Comparison of ENCODE assay signal across 12 mouse cellular contexts in genomic region chr2:128140183-128140582, GRCm38 (mm10). TPM values are rescaled to one million over a fixed set of nuclear protein-coding genes. Genes with fewer than 3 reads are reported as not detected.
DNase-seq lines count a peak whose midpoint lies in the region; ATAC-seq and TF ChIP-seq lines count a peak whose summit lies in the region.
"Had no signal": no experiment of that assay in that cellular context is flagged by ENCODE, and none has a peak within 500 bp of the region (broad histone marks: within the 10 kb centered on the region; RNA-seq: fewer than 3 reads in every experiment).

No protein-coding gene starts in this region.

- H3K36me3 ChIP-seq in heart, embryonic 14.5 days (ENCODE audit: control insufficient read depth, insufficient read depth, low read length): peaks cover 36% of the 10 kb centered on the region
- peaks cover 15% of the 10 kb centered on the region for H3K36me3 ChIP-seq in liver, postnatal 0 days (replicated peaks; ENCODE audit: insufficient read depth, low read length)
- peaks cover 7% of the 10 kb centered on the region; the same call in 1 of the 2 replicates for H3K36me3 ChIP-seq in liver, embryonic 11.5 days (ENCODE audit: control insufficient read depth, insufficient read depth, low read length)
- H3K36me3 ChIP-seq in hindbrain, embryonic 16.5 days (ENCODE audit: control insufficient read depth, insufficient read depth, low read length): no peaks in the 10 kb centered on the region
- H3K36me3 ChIP-seq in stomach, postnatal 0 days (ENCODE audit: control insufficient read depth, insufficient read depth, low read length): no peaks in the 10 kb centered on the region; the same call in 1 of the 2 replicates

- H3K27ac ChIP-seq in heart, embryonic 14.5 days (replicated peaks in 1 of 2; ENCODE audit: control insufficient read depth in 1 of 2, insufficient read depth in 1 of 2, low read depth in 2 of 2, low read length in 2 of 2): peak overlapping the region; percentile 17 to 43; a peak in 1 of 4 replicates
- H3K27ac ChIP-seq in liver, postnatal 0 days (ENCODE audit: low read depth): no peak overlapping the region
- no peak overlapping the region for H3K27ac ChIP-seq in liver, embryonic 11.5 days (ENCODE audit: low read depth, low read length)
- peak overlapping the region; percentile 31; the same call in 1 of the 2 replicates for H3K27ac ChIP-seq in hindbrain, embryonic 16.5 days (ENCODE audit: low read depth, low read length)
- no peak overlapping the region for H3K27ac ChIP-seq in stomach, postnatal 0 days (replicated peaks)
- H3K27ac ChIP-seq: liver, embryonic 15.5 days had no signal

- peak; percentile 18; the same call in 1 of the 2 replicates for TF ChIP-seq CTCF in liver, postnatal 0 days (IDR thresholded peaks at IDR 0.05; ENCODE audit: low read depth)
- TF ChIP-seq CTCF in stomach, postnatal 0 days (IDR thresholded peaks at IDR 0.05; ENCODE audit: low read depth): 0 out of 2 replicates have a peak, but pooled peaks have one; percentile 6

- ATAC-seq in heart, embryonic 14.5 days (ENCODE audit: insufficient number of reproducible peaks, insufficient read depth, low FRiP score, low read depth): no peak
- no peak for ATAC-seq in liver, postnatal 0 days
- ATAC-seq in liver, embryonic 11.5 days (replicated peaks; ENCODE audit: low FRiP score): no peak
- 0 out of 2 replicates have a peak, but pooled peaks have one; percentile 34 for ATAC-seq in hindbrain, embryonic 16.5 days
- no peak for ATAC-seq in stomach, postnatal 0 days (ENCODE audit: low FRiP score, low TSS enrichment)
- ATAC-seq: CD4-positive, CD25-positive, alpha-beta regulatory T cell, adult 4 months had no signal

- no peak for TF ChIP-seq EP300 in liver, postnatal 0 days (IDR thresholded peaks at IDR 0.05; ENCODE audit: low read depth)
- no peak for TF ChIP-seq EP300 in stomach, postnatal 0 days (optimal IDR thresholded peaks at IDR 0.05)

- intact Hi-C loops in gastrocnemius, postnatal 36 days (cut with DNase I): no loop called here

- H3K4me1 ChIP-seq in heart, embryonic 14.5 days (ENCODE audit: control insufficient read depth in 2 of 2, insufficient read depth in 2 of 2, low read length in 2 of 2): peaks cover 22 to 34% of the 10 kb centered on the region in 2 experiments
- peaks cover 46% of the 10 kb centered on the region for H3K4me1 ChIP-seq in liver, postnatal 0 days (ENCODE audit: insufficient read depth)
- peaks cover 18% of the 10 kb centered on the region for H3K4me1 ChIP-seq in liver, embryonic 11.5 days (replicated peaks; ENCODE audit: control insufficient read depth, insufficient read depth, low read length)
- peaks cover 10% of the 10 kb centered on the region for H3K4me1 ChIP-seq in hindbrain, embryonic 16.5 days (ENCODE audit: control insufficient read depth, insufficient read depth, low read depth, low read length)
- H3K4me1 ChIP-seq in stomach, postnatal 0 days (replicated peaks; ENCODE audit: control insufficient read depth, insufficient read depth): no peaks in the 10 kb centered on the region

- no peaks in the 10 kb centered on the region for H3K27me3 ChIP-seq in heart, embryonic 14.5 days (ENCODE audit: control insufficient read depth, insufficient read depth, low read length)
- H3K27me3 ChIP-seq in liver, postnatal 0 days (ENCODE audit: insufficient read depth, low read length): no peaks in the 10 kb centered on the region
- H3K27me3 ChIP-seq in liver, embryonic 11.5 days (replicated peaks; ENCODE audit: control insufficient read depth, insufficient read depth, low read length): no peaks in the 10 kb centered on the region
- H3K27me3 ChIP-seq in hindbrain, embryonic 16.5 days (replicated peaks; ENCODE audit: control insufficient read depth, insufficient read depth, low read length): no peaks in the 10 kb centered on the region
- no peaks in the 10 kb centered on the region for H3K27me3 ChIP-seq in stomach, postnatal 0 days (ENCODE audit: control insufficient read depth, insufficient read depth, low read length)
- H3K27me3 ChIP-seq: liver, embryonic 15.5 days had no signal

- no peak overlapping the region for H3K4me2 ChIP-seq in heart, embryonic 14.5 days (ENCODE audit: low read length)
- no peak overlapping the region for H3K4me2 ChIP-seq in liver, postnatal 0 days (ENCODE audit: low read depth, low read length)
- no peak overlapping the region for H3K4me2 ChIP-seq in liver, embryonic 11.5 days
- H3K4me2 ChIP-seq in hindbrain, embryonic 16.5 days (ENCODE audit: low read length): peak overlapping the region; percentile 40
- H3K4me2 ChIP-seq in stomach, postnatal 0 days (replicated peaks; ENCODE audit: low read depth): no peak overlapping the region
- H3K4me2 ChIP-seq: liver, embryonic 15.5 days had no signal

- no peak overlapping the region for H3K9ac ChIP-seq in heart, embryonic 14.5 days (ENCODE audit: low read length)
- no peak overlapping the region for H3K9ac ChIP-seq in liver, postnatal 0 days (replicated peaks)
- no peak overlapping the region for H3K9ac ChIP-seq in liver, embryonic 11.5 days (ENCODE audit: low read depth, low read length)
- peak overlapping the region; percentile 20; the same call in 1 of the 2 replicates for H3K9ac ChIP-seq in hindbrain, embryonic 16.5 days (ENCODE audit: low read depth, low read length)
- no peak overlapping the region for H3K9ac ChIP-seq in stomach, postnatal 0 days (ENCODE audit: low read length)
- H3K9ac ChIP-seq: liver, embryonic 15.5 days had no signal

- 75% methylated on average over 3 of the region's 3 CpGs for WGBS in heart, embryonic 14.5 days
- WGBS in liver, postnatal 0 days (ENCODE audit: insufficient replicate concordance): 76% methylated on average over 3 of the region's 3 CpGs
- 83% methylated on average over 3 of the region's 3 CpGs for WGBS in liver, embryonic 11.5 days
- 74% methylated on average over 3 of the region's 3 CpGs for WGBS in hindbrain, embryonic 16.5 days
- 76% methylated on average over 3 of the region's 3 CpGs for WGBS in stomach, postnatal 0 days

- no peak overlapping the region for H3K4me3 ChIP-seq in heart, embryonic 14.5 days (ENCODE audit: control insufficient read depth in 1 of 2, insufficient read depth in 1 of 2, low read depth in 1 of 2, low read length in 2 of 2)
- H3K4me3 ChIP-seq in liver, postnatal 0 days (ENCODE audit: low read depth, low read length): no peak overlapping the region
- no peak overlapping the region for H3K4me3 ChIP-seq in liver, embryonic 11.5 days (ENCODE audit: low read depth, low read length)
- H3K4me3 ChIP-seq in hindbrain, embryonic 16.5 days (ENCODE audit: low read length): no peak overlapping the region
- no peak overlapping the region for H3K4me3 ChIP-seq in stomach, postnatal 0 days (ENCODE audit: low read depth, low read length)
- H3K4me3 ChIP-seq: liver, embryonic 15.5 days had no signal

- H3K9me3 ChIP-seq in heart, embryonic 14.5 days (ENCODE audit: control insufficient read depth, low read length): no peaks in the 10 kb centered on the region
- H3K9me3 ChIP-seq in liver, postnatal 0 days (ENCODE audit: low read length): no peaks in the 10 kb centered on the region
- H3K9me3 ChIP-seq in liver, embryonic 11.5 days (ENCODE audit: control insufficient read depth, low read length): no peaks in the 10 kb centered on the region
- no peaks in the 10 kb centered on the region for H3K9me3 ChIP-seq in hindbrain, embryonic 16.5 days (ENCODE audit: control insufficient read depth, low read length)
- H3K9me3 ChIP-seq in stomach, postnatal 0 days (ENCODE audit: control insufficient read depth, low read length): no peaks in the 10 kb centered on the region
- H3K9me3 ChIP-seq: liver, embryonic 15.5 days had no signal

- DNase-seq in heart, adult 18-20 months: no peak
- DNase-seq in liver, postnatal 0 days: no peak
- no peak for DNase-seq in liver, embryonic 11.5 days (ENCODE audit: low spot score)
- DNase-seq in stomach, postnatal 0 days (ENCODE audit: low spot score): no peak
- no peak for DNase-seq in gastrocnemius, postnatal 36 days
- DNase-seq: cerebellum, postnatal 36 days; layer of hippocampus, postnatal 36 days; right cerebral cortex, adult 18-20 months had no signal

RNA-seq across cellular contexts. Expression of gene Bcl2l11, which starts 14.3 kb away (rescaled TPM):
- polyA plus RNA-seq in heart, embryonic 14.5 days (2014; fragmentation: Nextera tagmentation; extraction: Ambion mirVana): 19.7 and 21.0 TPM in 2 replicates
- 10 to 100 TPM in 1 of 2 experiments, 1 to 10 TPM in 1; 8.1 to 10.3 TPM for total RNA-seq in heart, adult 18-20 months (2021)
- polyA plus RNA-seq in liver, postnatal 0 days (2015; fragmentation: Nextera tagmentation; extraction: Ambion mirVana): 6.4 and 6.5 TPM in 2 replicates
- 15.1 and 15.3 TPM in 2 replicates for polyA plus RNA-seq in liver, embryonic 11.5 days (2014; fragmentation: Nextera tagmentation; extraction: Ambion mirVana)
- 8.6 and 12.2 TPM in 2 replicates for polyA plus RNA-seq in hindbrain, embryonic 16.5 days (2015; fragmentation: Nextera tagmentation; extraction: Ambion mirVana)
- 6.2 and 8.0 TPM in 2 replicates for polyA plus RNA-seq in stomach, postnatal 0 days (2015; fragmentation: Nextera tagmentation; extraction: Ambion mirVana)
- 1 to 10 TPM; 3.7 to 5.8 TPM for total RNA-seq in gastrocnemius, postnatal 36 days (2021)

Comparison
In these comparisons a context has a peak if more than half of its experiments do, and no peak if none do; other contexts are left out.
1. H3K27ac ChIP-seq: peak in heart, embryonic 14.5 days (2 of 2) and hindbrain, embryonic 16.5 days (single experiment); none in liver, postnatal 0 days (single experiment), liver, embryonic 11.5 days (single experiment) and stomach, postnatal 0 days (single experiment).